Mouse (Mus musculus) bone marrow, adult 2 months (tissue): ENCODE data around the gene Suox.

Experiments used
- CTCF ChIP-seq: fragments of 200-500 bp; IDR thresholded peaks from 2 replicates; pipeline ENCODE4 v1.5.1; 2011; ENCODE audit warnings: low read length, control low read depth; ENCODE audit not compliant: control insufficient read depth, insufficient read depth
- POLR2A ChIP-seq: fragments of 200-500 bp; IDR thresholded peaks from 2 replicates; pipeline ENCODE4 v1.6.1; 2011; ENCODE audit warnings: low read depth, mild to moderate bottlenecking, control low read depth, low read length, borderline replicate concordance; ENCODE audit not compliant: control insufficient read depth

DNA sequence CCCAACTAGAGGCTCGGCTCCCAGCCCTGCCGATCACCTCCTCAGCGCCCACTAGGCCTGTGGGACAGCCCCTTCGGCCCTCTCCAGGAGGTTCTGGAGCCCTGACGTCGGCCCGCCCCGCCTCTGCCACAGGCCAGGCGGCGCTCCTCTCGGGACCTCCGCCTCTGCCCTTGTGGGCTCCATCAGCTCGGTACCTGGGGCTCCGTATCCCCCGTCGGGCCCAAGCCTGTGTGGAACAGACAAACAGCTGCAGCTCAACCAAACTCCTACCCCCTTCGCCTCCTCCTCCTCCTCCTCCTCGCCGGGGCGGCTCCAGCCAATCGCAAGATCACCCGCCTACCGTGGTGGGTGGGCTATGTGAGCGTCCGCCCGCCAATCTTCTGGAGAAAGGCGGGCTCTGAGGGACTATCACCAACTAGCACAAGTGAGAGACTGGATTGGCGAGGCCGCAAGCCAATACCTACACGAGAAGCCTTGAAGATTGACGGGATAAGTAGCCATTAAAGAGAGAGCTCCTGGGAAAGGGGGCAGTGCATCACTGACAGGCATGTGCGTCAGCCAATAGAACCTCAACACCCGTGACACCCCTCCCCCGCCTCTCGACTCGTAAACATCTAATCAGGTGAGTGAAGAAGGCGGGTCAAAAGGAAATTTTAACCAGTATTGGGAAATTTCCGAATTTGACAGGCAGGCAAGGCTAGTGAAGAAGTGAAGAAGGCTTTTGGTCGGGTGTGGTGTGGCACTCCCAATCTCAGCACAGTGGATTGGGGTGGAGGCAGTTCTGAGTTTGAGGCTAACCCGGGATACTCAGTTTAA lies 22.3 kb upstream of the Suox start, which contains the start of gene Rab5b:
- TF ChIP-seq POLR2A (peak; percentile 95), CTCF (no peak)
